Mouse (Mus musculus): ENCODE data around the gene Hsf5. TPM values are rescaled to one million over a fixed set of nuclear protein-coding genes. Genes with fewer than 3 reads are reported as not detected.

The Hsf5 gene
- total and polyA plus RNA-seq, 3 experiments: 0.05 to 0.45 TPM; not detected in 1

DNA sequence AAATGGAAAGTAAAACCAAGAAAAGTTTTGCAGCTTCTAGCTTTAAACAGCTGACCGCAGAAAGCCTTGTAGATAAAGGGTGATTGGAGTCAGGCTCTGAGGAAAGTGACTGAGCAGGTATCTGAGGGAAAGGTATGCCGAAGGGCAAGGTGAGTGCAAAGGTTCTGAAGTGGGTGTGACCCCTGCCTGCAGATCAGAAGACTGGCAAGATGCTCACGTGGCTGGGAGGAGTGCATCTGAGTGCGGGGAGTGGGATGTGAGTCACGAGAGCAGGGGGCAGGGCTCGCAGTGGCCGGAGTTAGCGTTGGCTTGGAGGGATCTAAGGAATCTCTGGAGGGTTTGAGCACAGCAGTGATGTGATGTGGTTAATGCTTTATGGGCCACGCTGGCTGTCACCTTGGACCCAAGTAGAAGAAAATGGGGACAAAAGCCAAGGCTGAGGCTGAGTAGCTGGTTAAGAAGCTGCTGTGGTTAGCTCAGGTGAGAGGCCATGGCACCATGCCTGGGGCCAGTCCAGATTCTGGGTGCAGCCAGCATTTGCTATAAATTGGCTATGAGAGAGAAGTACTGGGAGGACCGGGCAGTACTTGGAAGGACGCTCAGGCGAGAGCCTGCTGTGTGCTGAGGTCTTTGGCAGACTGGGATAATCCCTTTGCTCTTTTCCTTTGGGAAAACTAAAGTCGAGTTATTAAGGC lies 17.4 kb upstream of the Hsf5 start:
- peaks cover 100% of the 10 kb centered on the region for H3K36me3 ChIP-seq (replicated peaks)
- H3K9me3 ChIP-seq (replicated peaks): no peaks in the 10 kb centered on the region
- TF ChIP-seq GATA1 (IDR thresholded peaks at IDR 0.05; ENCODE audit: borderline replicate concordance, low read length) (no peak), CTCF (IDR thresholded peaks at IDR 0.05; ENCODE audit: low read depth, low read length) (no peak), POLR2AphosphoS5 (IDR thresholded peaks at IDR 0.05; ENCODE audit: insufficient replicate concordance, low read depth, low read length) (no peak), GATA2 (IDR thresholded peaks at IDR 0.05; ENCODE audit: borderline replicate concordance, low read depth, low read length) (no peak)
- no peak overlapping the region for H3K4me3 ChIP-seq (ENCODE audit: low read depth, low read length)
- DNase-seq (ENCODE audit: low spot score) (no peak), ATAC-seq (ENCODE audit: extremely low read depth, insufficient number of reproducible peaks, low FRiP score, poor library complexity, severe bottlenecking) (no peak)
- H3K4me1 ChIP-seq (ENCODE audit: insufficient read depth, low read depth, low read length): peaks cover 24% of the 10 kb centered on the region
- H3K27me3 ChIP-seq (ENCODE audit: insufficient read depth, low read length): no peaks in the 10 kb centered on the region; the same call in 1 of the 2 replicates

DNA sequence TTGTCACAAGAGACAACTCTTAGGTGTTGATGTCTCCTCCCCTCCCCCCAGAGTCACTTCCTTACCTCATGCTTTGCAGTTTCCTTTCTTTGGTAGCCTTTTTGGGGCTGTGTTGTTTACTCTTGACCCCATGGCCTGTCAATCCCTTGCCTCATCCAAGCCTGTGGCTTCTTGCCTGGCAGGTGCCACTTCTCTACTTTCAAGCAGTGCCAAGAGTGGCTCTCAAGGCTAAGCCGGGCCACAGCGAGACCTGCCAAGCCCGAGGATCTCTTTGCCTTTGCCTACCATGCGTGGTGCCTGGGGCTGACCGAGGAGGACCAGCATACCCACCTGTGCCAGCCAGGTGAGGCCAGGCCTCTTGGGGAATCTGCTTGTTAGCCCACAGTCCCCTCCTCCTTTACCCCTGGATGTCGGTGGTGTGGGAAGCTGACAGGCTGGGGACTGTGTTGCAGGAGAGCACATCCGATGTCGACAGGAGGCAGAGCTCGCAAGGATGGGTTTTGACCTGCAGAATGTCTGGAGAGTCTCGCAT lies 16.6 kb upstream of the Hsf5 start:
- peaks cover 17% of the 10 kb centered on the region for H3K4me1 ChIP-seq (ENCODE audit: insufficient read depth, low read depth, low read length)
- H3K9me3 ChIP-seq (replicated peaks): no peaks in the 10 kb centered on the region
- H3K4me3 ChIP-seq (ENCODE audit: low read depth, low read length): no peak overlapping the region
- H3K36me3 ChIP-seq (replicated peaks): peaks cover 100% of the 10 kb centered on the region
- ATAC-seq (ENCODE audit: extremely low read depth, insufficient number of reproducible peaks, low FRiP score, poor library complexity, severe bottlenecking): no peak
- DNase-seq (ENCODE audit: low spot score): no peak
- no peak for TF ChIP-seq GATA2 (IDR thresholded peaks at IDR 0.05; ENCODE audit: borderline replicate concordance, low read depth, low read length)
- TF ChIP-seq CTCF (IDR thresholded peaks at IDR 0.05; ENCODE audit: low read depth, low read length): no peak
- no peak for TF ChIP-seq TAL1 (conservative IDR thresholded peaks at IDR 0.05; ENCODE audit: low read depth, low read length)
- no peak for TF ChIP-seq GATA1 (IDR thresholded peaks at IDR 0.05; ENCODE audit: borderline replicate concordance, low read length)
- TF ChIP-seq POLR2AphosphoS5 (IDR thresholded peaks at IDR 0.05; ENCODE audit: insufficient replicate concordance, low read depth, low read length): no peak
- no peaks in the 10 kb centered on the region; the same call in 1 of the 2 replicates for H3K27me3 ChIP-seq (ENCODE audit: insufficient read depth, low read length)

- H3K4me1 ChIP-seq (ENCODE audit: insufficient read depth, low read depth, low read length): no peaks in the 10 kb centered on the region
- no peak for TF ChIP-seq GATA1 (IDR thresholded peaks at IDR 0.05; ENCODE audit: borderline replicate concordance, low read length)
- no peak for TF ChIP-seq TAL1 (conservative IDR thresholded peaks at IDR 0.05; ENCODE audit: low read depth, low read length)
- no peak for TF ChIP-seq GATA2 (IDR thresholded peaks at IDR 0.05; ENCODE audit: borderline replicate concordance, low read depth, low read length)
- no peak for TF ChIP-seq CTCF (IDR thresholded peaks at IDR 0.05; ENCODE audit: low read depth, low read length)
- TF ChIP-seq POLR2AphosphoS5 (IDR thresholded peaks at IDR 0.05; ENCODE audit: insufficient replicate concordance, low read depth, low read length): no peak
- no peaks in the 10 kb centered on the region for H3K9me3 ChIP-seq (replicated peaks)
- H3K36me3 ChIP-seq (replicated peaks): peaks cover 97% of the 10 kb centered on the region
- no peak for ATAC-seq (ENCODE audit: extremely low read depth, insufficient number of reproducible peaks, low FRiP score, poor library complexity, severe bottlenecking)
- no peak for DNase-seq (ENCODE audit: low spot score)
- H3K4me3 ChIP-seq (ENCODE audit: low read depth, low read length): no peak overlapping the region
- no peaks in the 10 kb centered on the region; the same call in 1 of the 2 replicates for H3K27me3 ChIP-seq (ENCODE audit: insufficient read depth, low read length)
These were observed 14.7 kb upstream of the Hsf5 start for GRCm38 (mm10) chr11:87602234-87602633.

- no peak for DNase-seq (ENCODE audit: low spot score)
- Histone ChIP-seq H3K4me1 (ENCODE audit: insufficient read depth, low read depth, low read length) (no peaks in the 10 kb centered on the region), H3K4me3 (ENCODE audit: low read depth, low read length) (no peak overlapping the region), H3K9me3 (replicated peaks) (no peaks in the 10 kb centered on the region), H3K36me3 (replicated peaks) (peaks cover 95% of the 10 kb centered on the region), H3K27me3 (ENCODE audit: insufficient read depth, low read length) (no peaks in the 10 kb centered on the region; the same call in 1 of the 2 replicates)
- no peak for ATAC-seq (ENCODE audit: extremely low read depth, insufficient number of reproducible peaks, low FRiP score, poor library complexity, severe bottlenecking)
- no peak for TF ChIP-seq GATA2 (IDR thresholded peaks at IDR 0.05; ENCODE audit: borderline replicate concordance, low read depth, low read length)
- TF ChIP-seq GATA1 (IDR thresholded peaks at IDR 0.05; ENCODE audit: borderline replicate concordance, low read length): no peak
- no peak for TF ChIP-seq CTCF (IDR thresholded peaks at IDR 0.05; ENCODE audit: low read depth, low read length)
- no peak for TF ChIP-seq POLR2AphosphoS5 (IDR thresholded peaks at IDR 0.05; ENCODE audit: insufficient replicate concordance, low read depth, low read length)
- no peak for TF ChIP-seq TAL1 (conservative IDR thresholded peaks at IDR 0.05; ENCODE audit: low read depth, low read length)
These were observed 13.4 kb upstream of the Hsf5 start for GRCm38 (mm10) chr11:87603571-87603970.

GRCm38 (mm10) chr11:87609264-87609663 lies 7.7 kb upstream of the Hsf5 start:
- Histone ChIP-seq H3K36me3 (replicated peaks) (peaks cover 90% of the 10 kb centered on the region), H3K9me3 (replicated peaks) (no peaks in the 10 kb centered on the region), H3K4me1 (ENCODE audit: insufficient read depth, low read depth, low read length) (no peaks in the 10 kb centered on the region), H3K4me3 (ENCODE audit: low read depth, low read length) (no peak overlapping the region), H3K27me3 (ENCODE audit: insufficient read depth, low read length) (no peaks in the 10 kb centered on the region)
- ATAC-seq (ENCODE audit: extremely low read depth, insufficient number of reproducible peaks, low FRiP score, poor library complexity, severe bottlenecking) (no peak), DNase-seq (ENCODE audit: low spot score) (no peak)
- TF ChIP-seq GATA1 (IDR thresholded peaks at IDR 0.05; ENCODE audit: borderline replicate concordance, low read length) (no peak), TAL1 (conservative IDR thresholded peaks at IDR 0.05; ENCODE audit: low read depth, low read length) (no peak), CTCF (IDR thresholded peaks at IDR 0.05; ENCODE audit: low read depth, low read length) (no peak), GATA2 (IDR thresholded peaks at IDR 0.05; ENCODE audit: borderline replicate concordance, low read depth, low read length) (no peak), POLR2AphosphoS5 (IDR thresholded peaks at IDR 0.05; ENCODE audit: insufficient replicate concordance, low read depth, low read length) (no peak)

DNA sequence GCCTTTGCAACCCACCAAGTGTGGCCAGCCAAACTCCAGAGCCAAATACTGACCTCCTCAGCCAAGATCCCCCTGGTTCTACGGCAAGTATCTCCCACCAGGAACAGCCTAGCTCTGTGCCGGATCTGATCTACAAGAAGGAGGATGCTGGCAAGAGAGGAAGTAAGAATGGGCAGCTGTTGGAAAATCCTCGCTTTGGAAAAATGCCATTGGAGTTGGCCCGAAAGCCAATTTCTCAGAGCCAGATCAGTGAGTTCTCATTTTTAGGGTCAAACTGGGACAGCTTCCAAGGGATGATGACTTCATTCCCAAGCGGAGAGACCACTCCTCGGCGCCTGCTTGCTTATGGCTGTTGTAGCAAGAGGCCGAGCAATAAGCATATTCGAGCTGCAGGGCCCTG lies 5.4 kb upstream of the Hsf5 start:
- Histone ChIP-seq H3K27me3 (ENCODE audit: insufficient read depth, low read length) (no peaks in the 10 kb centered on the region), H3K36me3 (replicated peaks) (peaks cover 90% of the 10 kb centered on the region), H3K9me3 (replicated peaks) (no peaks in the 10 kb centered on the region), H3K4me3 (ENCODE audit: low read depth, low read length) (no peak overlapping the region), H3K4me1 (ENCODE audit: insufficient read depth, low read depth, low read length) (no peaks in the 10 kb centered on the region)
- TF ChIP-seq POLR2AphosphoS5 (IDR thresholded peaks at IDR 0.05; ENCODE audit: insufficient replicate concordance, low read depth, low read length) (no peak), GATA2 (IDR thresholded peaks at IDR 0.05; ENCODE audit: borderline replicate concordance, low read depth, low read length) (no peak), GATA1 (IDR thresholded peaks at IDR 0.05; ENCODE audit: borderline replicate concordance, low read length) (no peak), TAL1 (conservative IDR thresholded peaks at IDR 0.05; ENCODE audit: low read depth, low read length) (no peak), CTCF (IDR thresholded peaks at IDR 0.05; ENCODE audit: low read depth, low read length) (no peak)
- DNase-seq (ENCODE audit: low spot score) (no peak), ATAC-seq (ENCODE audit: extremely low read depth, insufficient number of reproducible peaks, low FRiP score, poor library complexity, severe bottlenecking) (no peak)
